Mouse (Mus musculus) hindbrain, embryonic 16.5 days (tissue): ENCODE data around the gene Sfxn5. TPM values are rescaled to one million over a fixed set of nuclear protein-coding genes. Genes with fewer than 3 reads are reported as not detected.

ENCODE experiments used
- ATAC-seq: fragments of 200-750 bp; cut with Nextera tagmentation; 2 replicates; pipeline ENCODE4 v1.8.0; 2017; ENCODE audit warnings: moderate TSS enrichment, moderate library complexity
- H3K27ac ChIP-seq: fragments of 300-500 bp; sonication (generic); 2 replicates; pipeline ENCODE4 v1.5.1; 2014; ENCODE audit warnings: low read depth, mild to moderate bottlenecking, control low read depth, low read length, moderate library complexity
- H3K27me3 ChIP-seq: fragments of 300-500 bp; sonication (generic); replicated peaks from 2 replicates; pipeline ENCODE4 v1.6.1; 2014; ENCODE audit warnings: low read length; ENCODE audit not compliant: control insufficient read depth, insufficient read depth
- H3K36me3 ChIP-seq: fragments of 300-500 bp; sonication (generic); 2 replicates; pipeline ENCODE4 v1.6.1; 2014; ENCODE audit warnings: mild to moderate bottlenecking, low read length, moderate library complexity, mixed read lengths; ENCODE audit not compliant: control insufficient read depth, insufficient read depth
- H3K4me1 ChIP-seq: fragments of 300-500 bp; sonication (generic); 2 replicates; pipeline ENCODE4 v1.6.1; 2014; ENCODE audit warnings: low read depth, low read length; ENCODE audit not compliant: control insufficient read depth, insufficient read depth
- H3K4me2 ChIP-seq: fragments of 300-500 bp; sonication (generic); 2 replicates; pipeline ENCODE4 v1.6.1; 2014; ENCODE audit warnings: mild to moderate bottlenecking, low read length, control low read depth, moderate library complexity
- H3K4me3 ChIP-seq: fragments of 300-500 bp; sonication (generic); 2 replicates; pipeline ENCODE4 v1.5.1; 2014; ENCODE audit warnings: mild to moderate bottlenecking, low read length, control low read depth, moderate library complexity
- H3K9ac ChIP-seq: fragments of 300-500 bp; sonication (generic); 2 replicates; pipeline ENCODE4 v1.6.1; 2014; ENCODE audit warnings: low read depth, mild to moderate bottlenecking, control low read depth, low read length, moderate library complexity
- H3K9me3 ChIP-seq: fragments of 300-500 bp; sonication (generic); 2 replicates; pipeline ENCODE4 v1.6.1; 2014; ENCODE audit warnings: mild to moderate bottlenecking, low read length, moderate library complexity; ENCODE audit not compliant: control insufficient read depth
- WGBS: fragments of 180-500 bp; shearing (Covaris S2); extraction: QIAGEN DNeasy Blood & Tissue Kit; methylation state at CpG from one replicate; pipeline ENCODE4 v1.1.7; 2014; 5-methylcytosine and 5-hydroxymethylcytosine counted together
- polyA plus RNA-seq: library from polyadenylated mRNA; unstranded; fragments of >200 nt; fragmentation: Nextera tagmentation; extraction: Ambion mirVana; gene quantifications from 2 replicates; pipeline ENCODE4 v1.2.1, GENCODE M21; 2015

Gene Sfxn5
- polyA plus RNA-seq, 1 experiment from 2014 or later: 61.3 TPM

DNA sequence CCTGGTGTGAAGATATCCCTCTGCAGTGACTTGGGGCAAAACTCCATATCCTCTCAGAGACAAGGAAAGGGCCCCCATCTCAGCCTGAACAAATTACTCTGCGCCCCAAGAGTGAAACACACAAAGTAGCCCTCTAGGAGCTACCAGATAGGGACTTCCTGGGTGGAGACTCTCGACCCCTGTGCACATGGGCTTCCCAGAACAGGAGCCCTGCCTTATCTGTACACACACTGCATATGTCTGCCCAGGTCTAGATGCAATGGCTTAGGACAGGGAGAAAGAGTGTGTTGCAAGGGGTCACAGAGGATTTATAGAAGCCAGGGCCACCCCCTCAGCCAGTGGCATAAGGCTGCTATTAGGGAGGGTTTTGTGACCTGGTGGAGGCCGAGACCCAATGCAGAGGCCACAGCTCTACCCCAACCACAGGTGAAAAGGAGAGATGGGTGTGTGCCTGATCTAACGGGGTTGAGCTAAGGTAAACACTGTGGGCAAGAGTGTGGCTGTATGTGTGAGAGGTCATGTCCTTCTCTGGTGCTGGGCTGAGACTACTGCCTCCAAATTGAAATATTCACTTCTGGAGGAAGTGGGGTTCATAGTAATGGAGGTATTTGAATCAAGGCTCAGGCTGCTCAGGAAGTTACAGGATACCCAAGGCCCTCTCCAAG is 44.9 kb downstream of the Sfxn5 start:
- WGBS: 91% methylated on average over 4 of the region's 4 CpGs
- no peaks in the 10 kb centered on the region for H3K27me3 ChIP-seq
- H3K36me3 ChIP-seq: no peaks in the 10 kb centered on the region
- no peak overlapping the region for H3K9ac ChIP-seq
- H3K27ac ChIP-seq: no peak overlapping the region
- H3K4me1 ChIP-seq: peaks cover under 1% of the 10 kb centered on the region; the same call in 1 of the 2 replicates
- no peak overlapping the region for H3K4me2 ChIP-seq
- no peaks in the 10 kb centered on the region for H3K9me3 ChIP-seq
- no peak overlapping the region for H3K4me3 ChIP-seq
- no peak for ATAC-seq

DNA sequence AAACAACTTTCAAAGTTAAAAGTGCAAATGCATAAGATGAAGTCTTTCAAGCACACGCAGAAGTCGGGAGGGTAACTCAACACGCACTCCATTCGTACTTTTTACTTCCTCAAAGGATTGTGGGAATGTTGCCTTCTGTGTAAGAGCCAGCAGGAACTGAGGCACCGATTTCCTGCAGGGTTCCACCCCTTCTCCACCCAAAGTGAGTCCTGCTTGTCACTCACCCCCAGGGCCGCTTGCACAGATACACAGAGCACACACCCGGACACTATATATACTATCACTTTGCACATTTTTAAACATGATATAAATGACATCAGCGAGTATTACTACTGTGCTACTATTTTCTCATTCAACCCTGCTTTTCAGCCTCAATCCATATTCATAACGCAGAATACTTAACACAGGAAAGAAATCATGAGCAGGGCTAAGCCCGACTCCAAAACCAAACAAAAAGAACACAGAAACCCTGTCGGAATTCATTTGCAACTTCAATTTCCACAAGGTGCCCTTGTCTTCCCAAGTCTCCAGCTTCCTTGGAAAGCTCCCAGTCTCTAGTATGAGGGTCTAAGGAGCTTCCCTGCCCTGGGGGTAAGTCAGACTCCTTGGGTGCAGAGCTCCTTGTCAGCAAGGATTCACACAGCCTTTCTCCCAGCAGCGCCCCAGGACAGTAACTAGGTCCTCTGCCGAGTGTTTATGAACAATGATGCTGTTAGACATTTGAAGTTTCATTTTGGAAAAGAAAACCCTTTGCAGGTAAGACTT is 46.8 kb downstream of the Sfxn5 start:
- no peak overlapping the region for H3K27ac ChIP-seq
- no peaks in the 10 kb centered on the region for H3K27me3 ChIP-seq
- H3K36me3 ChIP-seq: no peaks in the 10 kb centered on the region
- H3K9ac ChIP-seq: no peak overlapping the region
- no peaks in the 10 kb centered on the region for H3K4me1 ChIP-seq
- no peak overlapping the region for H3K4me2 ChIP-seq
- no peak for ATAC-seq
- H3K4me3 ChIP-seq: no peak overlapping the region
- WGBS: 88% methylated on average over 13 of the region's 13 CpGs
- no peaks in the 10 kb centered on the region for H3K9me3 ChIP-seq

- no peak overlapping the region for H3K4me2 ChIP-seq
- H3K4me1 ChIP-seq: 0 out of 2 replicates have a peak, but pooled peaks cover 2% of the 10 kb centered on the region
- H3K27me3 ChIP-seq: no peaks in the 10 kb centered on the region
- H3K36me3 ChIP-seq: no peaks in the 10 kb centered on the region
- H3K4me3 ChIP-seq: no peak overlapping the region
- no peak for ATAC-seq
- no peak overlapping the region for H3K27ac ChIP-seq
- WGBS: 86% methylated on average over 14 of the region's 14 CpGs
- no peaks in the 10 kb centered on the region for H3K9me3 ChIP-seq
- no peak overlapping the region for H3K9ac ChIP-seq
Measured at GRCm38 (mm10) chr6:85280871-85281270, 52.4 kb downstream of the Sfxn5 start.

GRCm38 (mm10) chr6:85276571-85276970 is 56.7 kb downstream of the Sfxn5 start:
- Histone ChIP-seq H3K9ac (no peak overlapping the region), H3K9me3 (no peaks in the 10 kb centered on the region), H3K36me3 (no peaks in the 10 kb centered on the region), H3K27me3 (no peaks in the 10 kb centered on the region), H3K4me3 (no peak overlapping the region), H3K4me1 (0 out of 2 replicates have a peak, but pooled peaks cover 2% of the 10 kb centered on the region), H3K27ac (no peak overlapping the region), H3K4me2 (no peak overlapping the region)
- 70% methylated on average over 8 of the region's 8 CpGs for WGBS
- no peak for ATAC-seq

GRCm38 (mm10) chr6:85272436-85272835 is 60.8 kb downstream of the Sfxn5 start:
- no peak for ATAC-seq
- Histone ChIP-seq H3K27me3 (no peaks in the 10 kb centered on the region), H3K4me3 (no peak overlapping the region), H3K9me3 (no peaks in the 10 kb centered on the region), H3K27ac (no peak overlapping the region), H3K4me1 (0 out of 2 replicates have a peak, but pooled peaks cover 2% of the 10 kb centered on the region), H3K9ac (no peak overlapping the region), H3K36me3 (no peaks in the 10 kb centered on the region), H3K4me2 (no peak overlapping the region)
- WGBS: 94% methylated on average over 9 of the region's 9 CpGs

GRCm38 (mm10) chr6:85266060-85266459 is 67.2 kb downstream of the Sfxn5 start:
- no peak overlapping the region for H3K27ac ChIP-seq
- H3K4me1 ChIP-seq: peaks cover 9% of the 10 kb centered on the region
- no peaks in the 10 kb centered on the region for H3K27me3 ChIP-seq
- no peaks in the 10 kb centered on the region for H3K36me3 ChIP-seq
- no peaks in the 10 kb centered on the region for H3K9me3 ChIP-seq
- 41% methylated on average over 6 of the region's 6 CpGs for WGBS
- H3K4me3 ChIP-seq: no peak overlapping the region
- H3K9ac ChIP-seq: no peak overlapping the region
- H3K4me2 ChIP-seq: no peak overlapping the region
- no peak for ATAC-seq

GRCm38 (mm10) chr6:85264982-85265518 is 68.2 kb downstream of the Sfxn5 start:
- Histone ChIP-seq H3K4me3 (no peak overlapping the region), H3K9me3 (no peaks in the 10 kb centered on the region), H3K36me3 (no peaks in the 10 kb centered on the region), H3K4me1 (peaks cover 9% of the 10 kb centered on the region), H3K27me3 (no peaks in the 10 kb centered on the region), H3K9ac (0 out of 2 replicates have a peak overlapping the region, but pooled peaks have one; percentile 7), H3K4me2 (no peak overlapping the region), H3K27ac (no peak overlapping the region)
- ATAC-seq: peak; percentile 60; the same call in 1 of the 2 replicates
- WGBS: 9% methylated on average over 15 of the region's 15 CpGs

DNA sequence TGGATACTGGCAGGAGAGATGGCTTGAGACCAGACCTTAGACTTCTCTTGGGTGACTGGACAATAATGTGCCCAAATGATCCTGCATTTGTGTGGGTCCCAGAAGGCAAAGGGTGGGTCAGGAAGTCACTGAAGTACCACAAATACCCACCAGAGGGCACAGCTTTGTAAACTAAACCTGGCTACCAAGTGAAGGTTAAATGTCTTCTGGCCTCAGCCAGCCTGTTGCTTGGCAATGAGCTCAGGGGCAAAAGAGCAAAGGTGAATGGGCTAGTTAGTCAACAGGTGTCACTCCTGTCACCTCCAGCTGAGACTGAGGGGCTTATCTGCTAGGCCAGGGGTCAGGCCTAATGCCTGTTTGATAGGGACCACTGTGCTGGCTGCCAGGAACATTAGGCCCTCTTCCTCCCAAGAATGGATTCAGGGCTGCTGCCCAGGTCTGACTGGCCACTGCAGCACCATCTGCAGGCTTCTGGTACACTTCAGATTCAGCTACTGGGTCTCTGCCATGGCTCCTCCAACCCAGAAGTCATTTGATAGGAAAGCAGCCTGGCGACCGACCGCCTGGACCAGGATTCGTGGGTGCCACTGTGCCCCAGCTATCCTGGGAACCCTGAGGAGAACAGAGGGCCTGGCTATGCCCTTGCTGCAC is 70.2 kb downstream of the Sfxn5 start:
- H3K27me3 ChIP-seq: no peaks in the 10 kb centered on the region
- H3K9me3 ChIP-seq: no peaks in the 10 kb centered on the region

More for the DNA sequence above, 70.2 kb downstream of the Sfxn5 start:
- no peak overlapping the region for H3K9ac ChIP-seq
- no peak overlapping the region for H3K4me2 ChIP-seq
- H3K4me1 ChIP-seq: peaks cover 9% of the 10 kb centered on the region
- H3K4me3 ChIP-seq: no peak overlapping the region
- 99% methylated on average over 4 of the region's 4 CpGs for WGBS
- no peaks in the 10 kb centered on the region for H3K36me3 ChIP-seq
- ATAC-seq: no peak
- H3K27ac ChIP-seq: no peak overlapping the region
